8 mouse cellular contexts compared by ENCODE assay signal in genomic region chr14:55603633-55604576, GRCm38 (mm10). TPM values are rescaled to one million over a fixed set of nuclear protein-coding genes. Genes with fewer than 3 reads are reported as not detected.
A peak's percentile ranks its signal among the peaks of the same experiment; 100 is the strongest.
DNase-seq lines count a peak whose midpoint lies in the region; ATAC-seq lines count a peak whose summit lies in the region.

No protein-coding gene starts in this region.

- no peaks in the 10 kb centered on the region for H3K27me3 ChIP-seq in heart, embryonic 14.5 days (ENCODE audit: control insufficient read depth, insufficient read depth, low read length)
- H3K27me3 ChIP-seq in liver, embryonic 13.5 days = no peaks in the 10 kb centered on the region
- H3K27me3 ChIP-seq in stomach, embryonic 16.5 days (ENCODE audit: control insufficient read depth, insufficient read depth, low read length) = no peaks in the 10 kb centered on the region

- H3K9ac ChIP-seq in heart, embryonic 14.5 days (ENCODE audit: low read length) = peak overlapping the region; percentile 75
- peak overlapping the region; percentile 78 for H3K9ac ChIP-seq in liver, embryonic 13.5 days
- peak overlapping the region; percentile 72 for H3K9ac ChIP-seq in stomach, embryonic 16.5 days (ENCODE audit: low read length)

- H3K4me1 ChIP-seq in heart, embryonic 14.5 days (ENCODE audit: control insufficient read depth in 2 of 2, insufficient read depth in 2 of 2, low read length in 2 of 2) = peaks cover 7 to 8% of the 10 kb centered on the region in 2 experiments; a peak in 3 of 4 replicates
- H3K4me1 ChIP-seq in liver, embryonic 13.5 days (replicated peaks) = peaks cover 65% of the 10 kb centered on the region
- peaks cover 13% of the 10 kb centered on the region; the same call in 1 of the 2 replicates for H3K4me1 ChIP-seq in stomach, embryonic 16.5 days (ENCODE audit: control insufficient read depth, insufficient read depth, low read length)

- peak; percentile 94 for DNase-seq in c-Kit-negative CD71-positive TER-119-positive erythroid progenitor cells, embryonic 14.5 days (ENCODE audit: low read depth, low spot score)
- DNase-seq in fibroblast of lung, adult 2 months (ENCODE audit: low read depth) = peak; percentile 98
- peak; percentile 95 for DNase-seq in kidney, postnatal 14 days
- DNase-seq in liver, embryonic 13.5 days = peak; percentile 94
- DNase-seq in neural tube, embryonic 10.5 days (ENCODE audit: extremely low spot score, low spot score) = peak; percentile 76

- peak; percentile 96 for ATAC-seq in CD4-positive, CD25-positive, alpha-beta regulatory T cell, adult 4 months
- peak; percentile 81 for ATAC-seq in heart, embryonic 14.5 days (ENCODE audit: insufficient number of reproducible peaks, insufficient read depth, low FRiP score, low read depth)
- ATAC-seq in liver, embryonic 13.5 days (ENCODE audit: low read depth) = peak; percentile 93
- ATAC-seq in stomach, embryonic 16.5 days (ENCODE audit: insufficient read depth, low FRiP score) = peak; percentile 96

- peak overlapping the region; percentile 78 for H3K4me2 ChIP-seq in heart, embryonic 14.5 days (ENCODE audit: low read length)
- peak overlapping the region; percentile 85 for H3K4me2 ChIP-seq in liver, embryonic 13.5 days
- H3K4me2 ChIP-seq in stomach, embryonic 16.5 days (ENCODE audit: low read depth, low read length) = peak overlapping the region; percentile 56

- peak overlapping the region; percentile 48 to 60 for H3K4me3 ChIP-seq in heart, embryonic 14.5 days (ENCODE audit: control insufficient read depth in 1 of 2, insufficient read depth in 1 of 2, low read depth in 1 of 2, low read length in 2 of 2)
- H3K4me3 ChIP-seq in liver, embryonic 13.5 days (replicated peaks) = peak overlapping the region; percentile 64
- peak overlapping the region; percentile 47 for H3K4me3 ChIP-seq in stomach, embryonic 16.5 days (replicated peaks; ENCODE audit: low read length)

- peaks cover 84% of the 10 kb centered on the region for H3K36me3 ChIP-seq in heart, embryonic 14.5 days (ENCODE audit: control insufficient read depth, insufficient read depth, low read length)
- peaks cover 88% of the 10 kb centered on the region for H3K36me3 ChIP-seq in liver, embryonic 13.5 days
- H3K36me3 ChIP-seq in stomach, embryonic 16.5 days (ENCODE audit: control insufficient read depth, insufficient read depth, low read length) = peaks cover 11% of the 10 kb centered on the region; the same call in 1 of the 2 replicates

- 14% methylated on average over 19 of the region's 19 CpGs for WGBS in heart, embryonic 14.5 days
- whole genome bisulfite sequencing in liver, embryonic 13.5 days (ENCODE audit: insufficient replicate concordance) = 11% methylated on average over 19 of the region's 19 CpGs
- 14% methylated on average over 19 of the region's 19 CpGs for WGBS in stomach, embryonic 16.5 days

- no peaks in the 10 kb centered on the region for H3K9me3 ChIP-seq in heart, embryonic 14.5 days (ENCODE audit: control insufficient read depth, low read length)
- no peaks in the 10 kb centered on the region for H3K9me3 ChIP-seq in liver, embryonic 13.5 days (replicated peaks)
- no peaks in the 10 kb centered on the region for H3K9me3 ChIP-seq in stomach, embryonic 16.5 days (replicated peaks; ENCODE audit: control insufficient read depth, low read length)

- peak overlapping the region; percentile 78 to 80 for H3K27ac ChIP-seq in heart, embryonic 14.5 days (replicated peaks in 1 of 2; ENCODE audit: control insufficient read depth in 1 of 2, insufficient read depth in 1 of 2, low read depth in 2 of 2, low read length in 2 of 2)
- peak overlapping the region; percentile 92 for H3K27ac ChIP-seq in liver, embryonic 13.5 days
- peak overlapping the region; percentile 89 for H3K27ac ChIP-seq in stomach, embryonic 16.5 days (ENCODE audit: low read length)

RNA-seq across cellular contexts. Expression of gene Irf9, which starts 0.5 kb away (rescaled TPM):
- 100 to 1,000 TPM; 168 to 222 TPM for polyA plus RNA-seq in CD4-positive, CD25-positive, alpha-beta regulatory T cell, adult 4 months (2017; shearing (Covaris generic))
- polyA plus RNA-seq in heart, embryonic 14.5 days (2014; fragmentation: Nextera tagmentation; extraction: Ambion mirVana) = 9.8 and 10.1 TPM in 2 replicates
- polyA plus RNA-seq in liver, embryonic 13.5 days (2015; fragmentation: Nextera tagmentation; extraction: Ambion mirVana) = 14.8 and 16.4 TPM in 2 replicates
- polyA plus RNA-seq in stomach, embryonic 16.5 days (2015; fragmentation: Nextera tagmentation; extraction: Ambion mirVana) = 10.7 and 12.4 TPM in 2 replicates

RNA-seq across cellular contexts. Expression of gene Rnf31, which starts 12.4 kb away (rescaled TPM):
- 10 to 100 TPM; 35.5 to 47.2 TPM for polyA plus RNA-seq in CD4-positive, CD25-positive, alpha-beta regulatory T cell, adult 4 months (2017; shearing (Covaris generic))
- 12.7 and 13.1 TPM in 2 replicates for polyA plus RNA-seq in heart, embryonic 14.5 days (2014; fragmentation: Nextera tagmentation; extraction: Ambion mirVana)
- polyA plus RNA-seq in liver, embryonic 13.5 days (2015; fragmentation: Nextera tagmentation; extraction: Ambion mirVana) = 9.0 and 12.6 TPM in 2 replicates
- polyA plus RNA-seq in stomach, embryonic 16.5 days (2015; fragmentation: Nextera tagmentation; extraction: Ambion mirVana) = 18.1 and 19.1 TPM in 2 replicates

RNA-seq across cellular contexts. Expression of gene Psme2, which starts 13.0 kb away (rescaled TPM):
- 100 to 1,000 TPM; 853 to 877 TPM for polyA plus RNA-seq in CD4-positive, CD25-positive, alpha-beta regulatory T cell, adult 4 months (2017; shearing (Covaris generic))
- polyA plus RNA-seq in heart, embryonic 14.5 days (2014; fragmentation: Nextera tagmentation; extraction: Ambion mirVana) = 225 and 229 TPM in 2 replicates
- polyA plus RNA-seq in liver, embryonic 13.5 days (2015; fragmentation: Nextera tagmentation; extraction: Ambion mirVana) = 202 and 224 TPM in 2 replicates
- 203 and 283 TPM in 2 replicates for polyA plus RNA-seq in stomach, embryonic 16.5 days (2015; fragmentation: Nextera tagmentation; extraction: Ambion mirVana)

RNA-seq across cellular contexts. Expression of gene Rec8, which starts 13.9 kb away (rescaled TPM):
- polyA plus RNA-seq in CD4-positive, CD25-positive, alpha-beta regulatory T cell, adult 4 months (2017; shearing (Covaris generic)) = 10 to 100 TPM; 14.5 to 22.1 TPM
- 7.1 and 10.2 TPM in 2 replicates for polyA plus RNA-seq in heart, embryonic 14.5 days (2014; fragmentation: Nextera tagmentation; extraction: Ambion mirVana)
- polyA plus RNA-seq in liver, embryonic 13.5 days (2015; fragmentation: Nextera tagmentation; extraction: Ambion mirVana) = 1.6 and 1.7 TPM in 2 replicates
- polyA plus RNA-seq in stomach, embryonic 16.5 days (2015; fragmentation: Nextera tagmentation; extraction: Ambion mirVana) = 10.9 and 13.8 TPM in 2 replicates

RNA-seq across cellular contexts. Expression of gene Emc9, which starts 18.8 kb away (rescaled TPM):
- 10 to 100 TPM; 20.9 to 22.9 TPM for polyA plus RNA-seq in CD4-positive, CD25-positive, alpha-beta regulatory T cell, adult 4 months (2017; shearing (Covaris generic))
- polyA plus RNA-seq in heart, embryonic 14.5 days (2014; fragmentation: Nextera tagmentation; extraction: Ambion mirVana) = 22.6 and 22.7 TPM in 2 replicates
- polyA plus RNA-seq in liver, embryonic 13.5 days (2015; fragmentation: Nextera tagmentation; extraction: Ambion mirVana) = 31.9 and 35.8 TPM in 2 replicates
- 11.4 and 11.5 TPM in 2 replicates for polyA plus RNA-seq in stomach, embryonic 16.5 days (2015; fragmentation: Nextera tagmentation; extraction: Ambion mirVana)

Comparison
In these comparisons a context has a peak if more than half of its experiments do, and no peak if none do; other contexts are left out.
1. Peak in every context shown above with its lines: DNase-seq, ATAC-seq, H3K4me3 ChIP-seq and H3K27ac ChIP-seq.